Mouse (Mus musculus) brain, embryonic 14.5 days (tissue): Measurements from ENCODE around the gene 2310039H08Rik. TPM values are rescaled to one million over a fixed set of nuclear protein-coding genes. Genes with fewer than 3 reads are reported as not detected.

Experiments
- DNase-seq: peaks from one replicate; pipeline ENCODE4 v3.0.0-alpha.2; 2011; ENCODE audit warnings: low read depth
- CTCF ChIP-seq: fragments of 200-500 bp; IDR thresholded peaks from 2 replicates; pipeline ENCODE4 v1.5.1; 2012; ENCODE audit warnings: inconsistent platforms, mild to moderate bottlenecking, moderate library complexity, borderline replicate concordance; ENCODE audit not compliant: insufficient read depth, insufficient read length; ENCODE audit errors: extremely low read depth
- POLR2A ChIP-seq: fragments of 200-500 bp; IDR thresholded peaks from 2 replicates; pipeline ENCODE4 v1.6.1; 2012; ENCODE audit warnings: mild to moderate bottlenecking, inconsistent platforms, borderline replicate concordance; ENCODE audit not compliant: poor library complexity, insufficient read depth, insufficient read length, severe bottlenecking; ENCODE audit errors: extremely low read depth
- polyA plus RNA-seq: library from polyadenylated mRNA; depleted of rRNA; stranded (reverse); fragments of >200 nt; gene quantifications from 2 replicates; pipeline ENCODE4 v1.2.3, GENCODE M21; 2012; rRNA removed

2310039H08Rik gene
- 56.6 and 101 TPM in 2 replicates for polyA plus RNA-seq

DNA sequence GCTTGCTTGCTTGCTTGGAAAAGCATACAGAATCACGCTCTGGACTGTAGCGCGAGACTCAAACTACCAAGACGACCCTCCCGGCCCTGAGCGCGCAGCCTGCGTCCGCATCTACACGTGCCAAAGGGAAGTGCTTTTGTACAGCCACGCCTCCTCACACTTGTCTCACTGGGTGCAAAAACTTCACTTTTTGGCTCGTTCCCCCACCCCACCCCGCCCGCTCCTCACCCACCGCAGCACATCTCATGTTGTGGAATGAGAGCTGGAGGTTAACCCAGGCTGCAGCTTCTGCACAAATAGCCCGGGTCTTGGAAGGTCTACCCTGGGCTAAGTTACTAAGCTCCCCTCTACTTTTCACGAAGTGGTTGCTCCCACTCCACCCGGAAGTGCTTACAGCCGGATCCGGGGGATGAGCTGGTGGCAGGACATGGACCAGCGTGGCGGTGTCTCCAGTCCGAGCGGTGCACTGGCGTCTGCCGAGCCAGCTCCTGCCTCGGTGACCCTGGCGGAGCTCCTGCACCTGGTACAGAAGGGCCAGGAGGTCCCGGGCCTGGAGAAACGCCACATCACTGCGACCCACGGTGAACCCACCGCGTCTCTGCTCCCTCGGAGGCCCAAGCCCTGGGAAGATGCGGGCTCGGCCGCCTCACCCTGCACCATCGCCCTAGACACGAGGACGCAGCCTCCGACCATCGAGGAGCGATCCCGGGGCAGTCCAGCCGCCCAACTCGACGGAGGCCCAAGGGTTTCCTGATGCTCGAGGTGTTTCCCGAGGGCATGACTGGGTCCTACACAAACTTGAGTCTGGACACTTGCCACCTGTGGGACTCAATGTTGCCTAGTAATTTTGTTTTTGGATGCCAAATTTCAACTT is at the start of gene 2310039H08Rik:
Gene 2310039H08Rik (plus strand): TSS at position 232 of the 874 bp plus-strand sequence.
- TF ChIP-seq POLR2A = peak; percentile 67; the same call in 1 of the 2 replicates
- no peak for TF ChIP-seq CTCF
- DNase-seq = peak; percentile 96

DNA sequence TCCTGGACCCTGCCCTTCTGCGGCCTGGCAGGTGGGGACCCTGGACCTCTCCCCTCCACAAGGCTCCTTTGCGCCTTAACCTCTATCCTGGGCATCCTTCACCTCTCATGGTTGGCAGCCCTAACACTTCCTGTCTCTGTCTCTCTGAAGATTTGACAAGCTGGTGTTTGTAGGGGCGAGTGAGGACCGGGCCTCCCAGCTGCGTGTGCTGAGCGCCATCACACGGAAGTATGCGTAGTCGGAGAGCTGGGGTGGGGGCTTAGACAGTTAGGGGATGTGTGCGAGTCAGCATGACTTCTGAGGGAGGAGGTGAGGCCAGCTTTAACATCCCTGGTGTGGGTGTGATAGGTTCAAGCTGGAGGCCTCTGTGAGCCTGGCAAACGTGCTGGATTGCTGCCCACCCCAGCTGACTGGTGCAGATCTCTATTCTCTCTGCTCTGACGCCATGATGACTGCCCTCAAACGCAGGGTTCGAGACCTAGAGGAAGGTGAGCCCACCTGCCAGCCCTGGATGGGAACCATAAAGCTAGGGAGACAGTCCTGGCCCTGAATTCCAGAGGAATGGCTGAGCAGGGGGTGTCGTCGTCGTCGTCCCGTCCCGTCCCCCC is 47.9 kb upstream of the 2310039H08Rik start:
- no peak for DNase-seq
- TF ChIP-seq POLR2A (no peak), CTCF (no peak)

DNA sequence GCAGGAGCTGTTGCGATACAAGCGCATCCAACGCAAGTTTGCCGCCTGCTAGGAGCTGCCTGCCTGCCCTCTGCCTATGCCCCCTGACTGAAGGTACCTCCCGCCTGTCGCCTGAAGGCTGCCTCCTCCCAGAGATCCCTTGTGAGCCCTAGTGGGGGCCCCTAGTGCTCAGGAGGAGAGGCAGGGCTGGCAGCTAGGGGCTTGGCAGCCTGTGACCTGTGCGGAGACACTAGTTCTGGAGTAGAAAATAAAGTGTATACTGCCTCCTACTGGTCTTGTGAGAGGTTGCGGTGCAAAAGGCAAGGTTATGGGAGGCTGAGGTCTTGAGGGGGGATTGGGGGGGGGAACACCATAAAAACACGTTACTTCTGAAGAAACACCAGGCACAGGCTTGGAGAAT is 47.2 kb upstream of the 2310039H08Rik start:
- no peak for TF ChIP-seq POLR2A
- TF ChIP-seq CTCF = peak; percentile 57; the same call in 1 of the 2 replicates
- DNase-seq = peak; percentile 46

DNA sequence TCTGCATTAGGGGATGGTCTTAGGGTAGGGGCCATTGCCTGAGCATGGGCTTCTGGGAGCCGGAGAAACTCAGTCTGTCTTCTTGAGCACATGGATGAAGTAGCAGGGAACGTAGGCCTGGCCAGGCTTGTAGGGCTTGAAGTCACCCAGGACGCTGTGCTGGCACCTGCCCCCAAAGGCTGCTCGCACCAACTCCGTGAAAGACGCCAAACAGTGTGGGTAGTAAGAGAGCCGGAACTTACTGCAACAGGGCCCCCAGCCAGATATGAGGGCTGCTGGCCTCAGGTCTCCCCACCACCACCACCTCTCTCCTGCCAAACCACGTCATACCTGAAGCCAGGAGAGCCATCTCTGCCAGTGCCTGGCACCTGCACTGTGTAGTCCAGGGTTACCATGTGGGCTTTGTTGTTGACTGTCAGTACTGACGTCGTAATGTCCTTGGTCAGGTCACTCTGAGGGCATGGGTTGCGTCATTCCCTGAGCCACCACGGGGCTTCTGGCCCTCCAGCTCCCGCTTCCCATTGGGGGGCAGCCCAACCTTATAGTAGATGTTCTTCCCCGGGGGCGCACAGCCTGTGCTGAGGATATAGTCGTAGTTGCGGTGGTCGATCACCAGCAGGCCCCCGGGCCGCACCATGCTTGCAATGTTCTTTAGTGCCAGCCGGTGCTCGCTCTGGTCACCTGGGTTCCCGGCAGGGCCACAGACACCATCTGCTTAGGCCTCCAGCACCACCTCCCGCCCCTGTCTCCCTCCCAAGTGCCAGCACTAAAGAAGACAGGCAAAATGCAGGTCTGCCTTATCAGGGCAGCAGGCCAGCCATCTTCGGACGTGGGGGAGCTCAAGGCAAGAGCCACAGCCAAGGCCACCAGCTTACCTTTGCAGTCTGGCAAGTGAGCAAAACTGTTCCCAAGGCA is 46.4 kb upstream of the 2310039H08Rik start:
- TF ChIP-seq POLR2A (no peak), CTCF (no peak)
- no peak for DNase-seq

DNA sequence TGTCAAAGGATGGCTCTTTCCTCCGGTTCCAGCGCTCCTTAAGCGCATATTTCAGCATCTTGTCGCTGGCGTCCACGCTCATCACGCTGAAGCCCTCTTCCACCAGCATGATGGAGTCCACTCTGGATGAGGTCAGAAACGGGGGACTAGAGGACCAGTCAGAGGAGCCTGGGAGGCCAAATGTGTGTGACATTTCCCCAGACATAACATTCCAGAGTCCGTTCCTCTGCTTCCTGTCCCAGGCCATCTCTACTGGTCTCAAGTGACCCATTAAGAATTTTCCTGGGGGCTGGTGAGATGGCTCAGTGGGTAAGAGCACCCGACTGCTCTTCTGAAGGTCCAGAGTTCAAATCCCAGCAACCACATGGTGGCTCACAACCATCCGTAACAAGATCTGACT is 45.2 kb upstream of the 2310039H08Rik start:
- DNase-seq = no peak
- no peak for TF ChIP-seq POLR2A
- TF ChIP-seq CTCF = no peak

DNA sequence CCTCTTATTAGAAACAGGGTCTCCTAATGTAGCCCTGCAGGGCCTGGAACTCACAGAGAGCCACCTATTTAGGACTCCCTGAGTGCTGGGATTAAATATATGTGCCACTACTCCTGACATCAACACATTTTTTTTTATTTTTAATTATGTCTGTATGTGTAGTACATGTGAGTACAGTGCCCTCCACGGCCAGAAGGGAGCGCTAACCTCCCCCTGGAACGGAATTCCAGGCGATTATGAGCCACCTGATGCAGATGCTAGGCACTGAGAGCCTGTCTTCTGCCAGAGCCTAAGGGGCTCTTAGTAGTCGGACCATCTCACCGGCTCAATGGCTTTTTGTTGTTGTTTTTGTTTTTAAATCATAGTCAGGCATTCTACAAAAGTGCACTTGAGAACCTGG is 44.4 kb upstream of the 2310039H08Rik start:
- DNase-seq = no peak
- TF ChIP-seq POLR2A (no peak), CTCF (peak; percentile 43)

DNA sequence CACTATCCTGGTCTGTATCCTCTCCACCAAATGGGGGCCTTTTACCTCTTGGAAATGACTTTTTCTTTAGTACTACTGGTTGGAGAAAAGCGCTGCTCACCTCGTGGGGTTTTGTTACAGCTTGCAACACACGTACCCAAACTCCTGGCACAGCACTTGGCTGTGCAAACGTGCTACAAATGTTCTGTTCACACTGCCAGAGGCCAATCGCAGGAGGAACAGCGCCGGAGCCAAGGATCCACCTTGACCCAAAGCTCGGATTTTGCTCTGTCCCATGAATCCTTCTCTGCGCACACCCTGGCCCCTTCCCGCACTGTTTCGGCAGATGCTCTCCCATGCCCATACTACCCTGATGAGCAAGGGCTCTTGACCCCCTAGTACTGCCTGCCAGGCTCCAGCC is 43.9 kb upstream of the 2310039H08Rik start:
- TF ChIP-seq POLR2A (no peak), CTCF (no peak)

DNA sequence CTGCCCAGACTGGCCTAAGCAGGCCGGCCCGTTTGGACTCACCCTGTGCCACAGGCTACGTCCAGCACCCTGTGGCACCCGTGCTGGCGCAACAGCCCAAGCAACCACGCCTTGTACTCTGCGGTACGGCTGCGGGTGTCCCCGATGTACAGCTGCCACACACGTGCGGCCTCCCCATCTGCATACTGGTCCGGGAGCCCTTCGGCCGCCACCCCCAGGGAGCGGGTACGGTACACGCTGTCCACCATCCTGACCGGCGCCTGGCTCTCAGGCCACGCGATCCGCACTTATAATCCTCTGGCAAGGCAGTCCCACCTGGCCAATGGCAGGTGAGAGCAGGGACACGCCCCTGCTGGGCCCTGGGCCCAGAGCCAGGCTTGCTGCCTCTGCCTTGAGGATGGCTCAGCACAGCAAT is 43.5 kb upstream of the 2310039H08Rik start, which contains the start of gene Gnmt:
Gene Gnmt (minus strand): TSS at position 265 of the 415 bp plus-strand sequence.
- TF ChIP-seq POLR2A (no peak), CTCF (no peak)
- DNase-seq = no peak

More for the DNA sequence above, 43.9 kb upstream of the 2310039H08Rik start:
- DNase-seq = no peak

DNA sequence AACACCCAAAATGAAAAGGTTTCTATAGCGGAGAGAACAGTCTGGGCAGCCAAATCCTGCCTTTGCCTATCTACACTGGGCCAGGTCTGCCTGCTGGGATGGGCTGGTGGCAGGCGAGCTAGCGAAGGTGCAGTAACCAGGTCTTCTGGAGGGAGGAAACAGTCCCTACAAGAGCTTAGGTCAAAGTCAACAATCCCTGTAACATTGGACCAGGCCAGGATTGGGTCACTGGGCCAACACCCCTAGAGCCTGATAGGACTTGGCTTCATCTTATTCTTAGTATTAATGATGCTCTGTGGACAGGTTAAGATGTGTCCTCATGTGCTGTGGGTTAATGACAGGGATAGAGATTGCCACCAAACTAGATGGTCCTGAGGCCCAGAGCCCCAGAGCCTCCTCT is 38.4 kb upstream of the 2310039H08Rik start:
- DNase-seq = no peak
- TF ChIP-seq POLR2A (no peak), CTCF (no peak)

DNA sequence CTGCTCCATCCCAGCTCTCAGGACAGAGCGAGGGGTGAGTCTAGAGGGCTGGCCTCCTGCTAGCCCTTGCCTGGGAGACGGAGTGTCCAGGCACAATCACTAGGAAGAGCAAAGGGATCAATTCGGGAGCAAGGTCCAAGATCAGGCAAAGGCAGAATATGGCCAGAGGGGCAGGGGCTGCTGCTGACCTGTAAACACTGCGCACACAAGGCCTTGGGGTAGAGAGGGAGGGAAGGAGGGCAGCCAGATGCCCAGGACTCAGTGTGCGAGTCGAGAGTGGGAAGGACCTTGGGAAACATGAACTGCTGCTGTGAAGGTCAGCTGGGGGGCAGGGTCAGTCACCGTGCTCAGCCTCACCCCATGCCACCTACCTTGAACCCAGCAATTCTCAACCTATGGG is 37.1 kb upstream of the 2310039H08Rik start:
- DNase-seq = no peak
- TF ChIP-seq POLR2A (no peak), CTCF (no peak)

DNA sequence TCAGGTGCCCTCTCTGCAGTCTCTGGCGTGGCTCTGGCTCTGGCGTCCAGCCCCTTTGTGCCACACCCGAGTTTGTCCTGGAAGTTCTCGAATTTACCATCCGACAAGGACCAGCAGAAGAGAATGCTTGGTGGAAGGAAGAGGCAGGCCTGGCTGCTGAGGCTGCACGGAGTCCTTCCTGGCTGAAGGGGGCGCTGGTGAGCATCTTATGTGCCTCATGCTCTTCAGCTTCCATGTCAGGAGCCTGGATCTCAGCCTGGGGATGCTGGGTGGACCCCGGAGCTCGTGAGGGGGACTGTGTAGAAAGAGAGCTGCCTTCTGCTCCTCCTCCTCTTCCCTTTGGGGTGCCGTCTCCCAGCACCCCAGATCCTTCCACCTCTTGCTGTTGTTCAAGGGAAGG is 36.3 kb upstream of the 2310039H08Rik start:
- peak; percentile 11 for DNase-seq
- TF ChIP-seq POLR2A (no peak), CTCF (peak; percentile 49)

DNA sequence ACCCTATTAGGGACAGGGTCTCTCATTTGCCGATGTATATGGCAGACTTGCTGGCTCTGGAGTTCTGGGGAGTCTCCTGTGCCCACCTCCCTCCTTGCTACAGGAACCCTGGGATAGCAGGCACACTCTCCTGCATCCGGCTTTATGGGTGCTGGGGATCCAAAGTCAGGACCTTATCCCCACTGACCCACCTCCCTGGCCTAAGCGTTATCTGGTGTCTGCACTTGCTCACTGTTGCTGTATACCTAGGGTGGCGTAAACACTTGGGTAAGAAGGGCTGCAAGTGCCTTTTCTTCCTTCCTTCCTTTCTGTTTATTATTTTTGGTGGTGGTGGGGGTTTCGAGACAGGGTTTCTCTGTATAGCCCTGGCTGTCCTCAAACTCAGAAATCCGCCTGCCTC is 31.1 kb upstream of the 2310039H08Rik start:
- DNase-seq = no peak
- no peak for TF ChIP-seq POLR2A
- TF ChIP-seq CTCF = no peak
